Mouse (Mus musculus) inflammation-experienced regulatory T-cells, adult 6 months (primary cell): ENCODE results near the gene Bud31. TPM values are rescaled to one million over a fixed set of nuclear protein-coding genes. Genes with fewer than 3 reads are reported as not detected.
A peak's percentile ranks its signal among the peaks of the same experiment; 100 is the strongest.
"Not testable (repeated sequence)": the region's sequence is repeated elsewhere in the genome, so short reads cannot be mapped to it uniquely, and the experiment has no call there.

Experiments used
- ATAC-seq: one replicate; pipeline ENCODE4 v1.8.0; 2017
- polyA plus RNA-seq, 3 experiments: library from polyadenylated mRNA; unstranded; fragments of 100-300 nt; shearing (Covaris generic); gene quantifications; one replicate each; pipeline ENCODE4 v1.2.1; 2017

Bud31 gene
- polyA plus RNA-seq, 3 experiments from 2014 or later: 114 to 119 (median 115) TPM

- no peak for ATAC-seq
Measured at GRCm38 (mm10) chr5:145129124-145129523, 11.0 kb upstream of the Bud31 start.

DNA sequence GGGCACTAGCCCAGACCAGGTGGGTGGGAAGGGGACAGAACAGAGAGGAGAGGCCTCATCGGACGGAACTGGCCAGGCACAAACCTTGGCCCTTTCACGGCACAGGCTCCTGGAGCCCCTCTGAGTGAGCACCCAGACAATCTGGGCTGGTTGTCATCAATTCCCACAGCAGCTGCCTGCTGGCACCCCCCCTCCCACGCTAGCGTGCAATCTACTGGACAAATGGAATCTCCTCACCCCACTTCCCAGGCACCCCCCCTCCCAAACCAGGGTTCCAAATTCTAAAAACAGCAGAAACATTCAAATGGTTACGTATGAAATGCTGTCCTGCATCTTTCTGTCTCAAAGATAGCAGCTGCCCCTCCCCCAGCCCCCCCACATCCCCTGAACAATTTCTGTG is 10.4 kb upstream of the Bud31 start:
- not testable (repeated sequence) for ATAC-seq

- no peak for ATAC-seq
Measured at GRCm38 (mm10) chr5:145130191-145130590, 10.0 kb upstream of the Bud31 start.

DNA sequence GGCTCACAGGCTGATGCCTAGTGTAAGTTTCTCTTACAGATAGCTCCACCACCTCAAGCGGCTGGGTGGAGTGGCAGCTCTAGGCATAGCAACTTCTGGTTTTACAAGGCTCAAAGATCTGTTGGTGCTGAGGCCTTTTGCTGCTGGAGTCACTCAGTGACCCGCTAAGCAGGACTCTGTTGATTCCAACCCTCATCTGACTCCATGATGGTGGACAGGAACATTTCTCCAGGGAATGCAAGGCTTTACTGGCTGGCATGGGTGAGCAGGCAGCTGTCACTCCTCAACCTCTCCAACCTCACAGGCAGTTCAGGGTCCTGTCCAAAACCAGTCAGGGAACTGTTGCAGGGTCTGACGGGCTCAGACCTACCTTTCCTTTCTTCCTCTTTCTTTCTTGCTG is 9.2 kb upstream of the Bud31 start:
- ATAC-seq: no peak

DNA sequence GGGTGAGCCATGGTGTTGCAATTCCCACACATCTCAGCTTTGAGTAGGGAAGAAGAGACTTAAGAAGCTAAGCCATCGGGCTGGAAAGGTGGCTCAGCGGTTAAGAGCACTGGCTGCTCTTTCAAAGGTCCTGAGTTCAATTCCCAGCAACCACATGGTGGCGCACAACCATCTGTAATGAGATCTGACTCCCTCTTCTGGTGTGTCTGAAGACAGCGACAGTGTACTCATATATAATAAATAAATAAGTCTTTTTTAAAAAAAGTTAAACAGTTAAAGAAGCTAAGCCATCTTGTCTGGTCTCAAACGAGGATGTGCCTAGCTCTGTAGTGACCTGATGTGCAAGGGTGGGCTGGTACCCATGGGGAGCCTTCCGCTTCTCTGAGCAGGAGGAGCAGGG is 6.9 kb upstream of the Bud31 start:
- ATAC-seq: not testable (repeated sequence)

- ATAC-seq: no peak
Measured at GRCm38 (mm10) chr5:145138836-145139235, 1.3 kb upstream of the Bud31 start.

DNA sequence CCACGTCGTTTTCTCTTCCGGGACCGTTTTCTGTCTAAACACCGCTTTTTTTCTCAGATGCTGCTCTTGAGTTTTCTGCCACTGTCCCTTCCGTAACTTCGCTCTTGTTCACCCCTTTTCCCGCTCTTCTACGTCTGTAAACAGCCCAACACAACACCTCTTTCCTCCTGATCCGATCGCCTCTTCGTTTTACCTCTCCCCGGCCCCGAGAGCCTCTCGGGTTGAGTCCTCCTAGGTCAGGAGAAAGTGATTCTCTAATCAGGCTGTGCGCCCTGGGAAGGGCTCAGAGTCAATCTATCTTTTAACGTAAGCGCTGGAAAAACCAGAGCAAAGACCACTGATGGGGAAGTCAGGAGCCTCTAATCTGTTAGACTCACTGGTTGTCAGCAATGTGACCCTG is 449 bp downstream of the Bud31 start:
- ATAC-seq: no peak

GRCm38 (mm10) chr5:145147748-145148147 is 7.6 kb downstream of the Bud31 start:
- ATAC-seq: no peak

GRCm38 (mm10) chr5:145149294-145149693 is 9.1 kb downstream of the Bud31 start:
- no peak for ATAC-seq

DNA sequence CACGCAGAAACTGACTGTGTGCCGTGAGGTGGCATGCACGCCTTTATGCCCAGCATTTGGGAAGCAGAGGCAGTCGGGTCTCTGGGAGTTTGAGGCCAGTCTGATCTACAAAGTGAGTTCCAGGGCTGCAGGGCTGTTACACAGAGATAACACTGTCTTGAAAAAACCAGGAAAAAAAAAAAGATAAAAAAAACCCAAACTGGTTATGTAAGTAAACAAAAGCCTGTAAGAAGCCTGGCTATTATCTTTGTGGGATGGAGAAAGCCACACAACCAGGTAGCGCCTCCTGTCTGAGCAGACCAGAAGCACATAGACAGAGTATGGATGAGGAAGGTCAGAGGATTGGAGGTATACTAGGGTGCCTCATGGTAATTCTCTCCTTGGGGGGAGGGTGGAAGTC is 12.5 kb downstream of the Bud31 start:
- no peak for ATAC-seq

DNA sequence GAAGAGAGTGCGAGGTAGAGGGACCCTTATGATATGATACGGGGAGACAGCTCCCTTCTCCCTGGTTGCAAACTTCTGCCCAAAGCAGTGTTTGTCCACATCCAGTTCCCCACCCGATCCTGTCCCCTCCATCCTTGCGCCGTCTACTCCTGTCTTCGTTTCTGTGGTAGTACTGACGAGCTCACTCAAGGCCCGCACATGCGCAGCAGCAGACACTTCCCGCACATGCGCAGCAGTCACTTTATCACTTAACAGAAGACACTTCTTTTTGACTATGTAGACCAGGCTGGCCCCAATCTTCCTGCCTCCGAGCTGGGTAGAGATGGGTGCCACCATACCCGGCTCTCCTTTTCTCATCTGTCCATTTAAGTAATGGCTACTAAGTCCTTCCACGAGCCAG is 21.2 kb downstream of the Bud31 start:
- no peak for ATAC-seq

- no peak for ATAC-seq
Measured at GRCm38 (mm10) chr5:145164710-145165109, 24.5 kb downstream of the Bud31 start.

GRCm38 (mm10) chr5:145165184-145165583 is 25.0 kb downstream of the Bud31 start:
- ATAC-seq: no peak

GRCm38 (mm10) chr5:145166536-145167305 is 26.6 kb downstream of the Bud31 start, which contains the start of the genes Ptcd1 and Cpsf4:
Gene Ptcd1, minus strand, starts transcription at chr5:145167108.
Gene Cpsf4, plus strand, starts transcription at chr5:145167213.
- ATAC-seq: peak; percentile 94

- no peak for ATAC-seq
Measured at GRCm38 (mm10) chr5:145167306-145167661, 27.1 kb downstream of the Bud31 start.

DNA sequence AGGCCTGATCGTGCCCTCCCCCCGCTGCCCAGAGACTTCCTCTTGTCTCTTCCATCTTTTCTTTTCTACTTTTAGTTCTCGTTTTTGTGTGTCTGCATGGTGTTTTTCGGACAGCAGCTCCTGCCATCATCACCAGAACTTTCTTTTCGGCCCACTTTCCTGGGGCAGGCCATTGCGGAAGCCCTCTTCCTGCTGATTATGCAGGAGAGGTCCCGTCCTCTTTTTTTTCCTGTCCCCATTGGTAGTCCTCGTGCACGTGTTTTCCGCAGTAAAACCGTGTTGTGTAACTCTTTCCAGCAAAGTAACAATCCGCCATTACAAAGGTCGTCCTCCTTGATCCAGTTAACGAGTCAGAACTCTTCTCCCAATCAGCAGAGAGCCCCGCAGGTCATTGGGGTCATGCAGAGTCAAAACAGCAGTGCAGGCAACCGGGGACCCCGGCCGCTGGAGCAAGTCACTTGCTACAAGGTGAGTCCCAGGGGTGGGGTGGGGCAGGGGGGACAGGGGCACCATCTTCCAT is 38.4 kb downstream of the Bud31 start:
- ATAC-seq: no peak

- ATAC-seq: no peak
Measured at GRCm38 (mm10) chr5:145185244-145185643, 45.1 kb downstream of the Bud31 start.

DNA sequence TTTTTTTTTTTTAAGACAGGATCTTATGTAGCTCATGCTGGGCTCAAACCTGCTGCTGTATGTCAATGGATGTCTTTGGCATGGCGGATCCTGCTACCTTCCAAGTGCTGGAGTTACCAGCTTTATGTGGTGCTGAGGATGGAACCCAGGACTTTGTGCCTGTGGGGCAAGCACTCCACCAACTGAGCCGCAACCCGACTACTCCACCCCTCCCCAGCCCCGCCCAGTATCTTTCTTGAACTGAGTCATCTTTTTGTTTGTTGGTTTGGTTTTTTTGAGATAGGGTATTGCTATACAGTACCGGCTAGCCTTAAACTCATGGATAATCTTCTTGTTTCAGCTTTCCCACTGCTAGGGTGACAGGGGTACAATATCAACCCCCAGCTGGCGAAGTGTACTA is 49.3 kb downstream of the Bud31 start:
- ATAC-seq: no peak

GRCm38 (mm10) chr5:145190373-145190772 is 50.2 kb downstream of the Bud31 start:
- ATAC-seq: no peak

DNA sequence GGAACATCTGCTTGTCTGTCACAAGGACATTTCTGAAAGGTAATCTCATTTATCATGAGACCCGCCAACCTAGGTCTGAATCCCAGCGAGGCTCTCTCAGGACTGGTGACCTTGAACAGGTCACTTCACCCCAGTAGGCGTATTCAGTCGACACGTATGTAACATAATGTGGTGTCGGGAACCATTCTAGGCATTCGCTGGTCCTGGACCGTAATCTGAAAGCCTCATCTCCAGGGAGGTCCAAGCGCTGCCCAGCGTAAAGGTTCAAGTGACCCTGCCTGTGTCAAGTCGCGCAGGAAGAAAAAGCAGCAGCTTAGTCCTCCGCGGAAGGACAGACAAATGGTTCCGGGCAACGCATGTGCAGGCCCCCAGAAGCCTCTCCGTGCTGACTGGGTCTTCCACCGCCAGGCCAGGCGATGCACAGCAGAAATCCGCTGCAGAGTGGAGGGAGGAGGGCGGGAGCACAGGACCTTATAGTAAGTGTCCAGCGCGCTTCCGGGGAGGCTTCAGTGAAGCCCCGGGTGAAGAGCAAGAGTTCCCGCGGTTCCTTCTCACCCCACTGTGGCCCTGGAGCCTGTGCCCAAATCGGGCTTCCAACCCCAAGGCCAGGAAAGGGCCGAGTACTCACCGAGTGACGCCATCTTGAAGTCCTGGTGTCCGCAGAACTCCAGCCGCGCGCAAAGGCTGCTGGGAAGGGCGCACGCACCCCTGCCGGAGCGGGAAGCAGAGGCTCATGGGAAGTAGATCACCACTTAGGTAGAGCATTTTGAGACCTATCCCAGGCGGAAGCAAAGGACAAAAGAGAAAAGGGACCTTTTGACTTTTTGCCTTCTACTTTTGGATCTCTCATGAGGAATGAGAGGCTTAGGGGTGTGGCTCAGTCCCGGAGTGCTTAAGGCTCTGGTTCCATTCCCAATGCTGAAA is 51.0 kb downstream of the Bud31 start:
- ATAC-seq: peak; percentile 85

DNA sequence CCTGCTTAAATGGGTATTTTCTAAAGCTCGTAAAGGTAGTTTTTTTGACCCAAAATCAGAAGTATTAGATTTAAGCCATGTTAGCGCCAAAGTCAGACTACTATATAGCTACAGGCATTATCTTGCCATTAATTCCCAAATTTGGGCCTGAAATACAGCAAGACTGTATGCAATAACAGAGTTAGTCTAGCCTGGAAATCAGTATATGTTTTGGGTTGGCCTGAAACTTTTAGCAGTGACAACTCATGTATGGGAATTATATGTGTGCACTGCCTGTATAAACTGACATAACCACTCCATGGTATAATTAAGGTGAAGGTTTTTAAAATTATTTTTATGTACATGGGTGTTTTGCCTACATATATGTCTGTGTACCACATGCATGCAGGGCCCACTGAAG is 51.8 kb downstream of the Bud31 start, which contains the start of gene Atp5j2:
Gene Atp5j2, minus strand, starts transcription at position 101 of the 400 bp plus-strand sequence.
- ATAC-seq: no peak
